Mouse (Mus musculus) layer of hippocampus, adult 11-12 months (tissue): Measurements from ENCODE around the gene Acss2.
A peak's percentile ranks its signal among the peaks of the same experiment; 100 is the strongest.

ENCODE experiments used
- DNase-seq: peaks from one replicate; pipeline ENCODE4 v3.0.0; 2022; ENCODE audit warnings: low spot score

Gene Acss2

GRCm38 (mm10) chr2:155517455-155518423 lies at the start of gene Acss2, which contains the start of gene Ggt7:
Gene Acss2 (plus strand): TSS chr2:155517948.
Gene Ggt7 (minus strand): TSS chr2:155518237.
- DNase-seq = peak; percentile 99

- peak; percentile 24 for DNase-seq
Measured at GRCm38 (mm10) chr2:155472671-155473569, 44.8 kb upstream of the Acss2 start.

GRCm38 (mm10) chr2:155473570-155474088 lies 44.1 kb upstream of the Acss2 start, which contains the start of gene Ncoa6:
Gene Ncoa6 (minus strand): TSS chr2:155473894.
- DNase-seq = peak; percentile 58

DNA sequence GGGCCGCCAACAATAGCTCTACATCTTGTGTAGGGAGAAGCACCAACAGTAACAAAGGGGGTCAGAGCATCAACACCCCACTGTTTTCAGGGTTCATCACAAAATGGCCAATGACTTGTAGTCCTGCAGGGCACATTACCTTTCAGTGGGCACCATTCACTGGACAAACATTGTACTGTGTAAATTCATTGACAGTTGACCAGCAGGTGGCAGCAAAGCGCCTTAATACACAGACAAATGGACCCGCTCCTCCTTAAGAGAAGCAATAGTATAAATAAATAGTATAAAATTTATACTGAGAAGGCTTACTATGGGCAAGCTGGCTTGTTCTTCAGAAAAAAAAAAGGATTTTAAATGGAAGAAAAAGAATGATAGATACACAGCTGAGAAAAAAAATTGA lies 35.7 kb upstream of the Acss2 start:
- peak; percentile 56 for DNase-seq

GRCm38 (mm10) chr2:155490998-155491397 lies 26.8 kb upstream of the Acss2 start:
- no peak for DNase-seq

GRCm38 (mm10) chr2:155502596-155502995 lies 15.2 kb upstream of the Acss2 start:
- DNase-seq = no peak

DNA sequence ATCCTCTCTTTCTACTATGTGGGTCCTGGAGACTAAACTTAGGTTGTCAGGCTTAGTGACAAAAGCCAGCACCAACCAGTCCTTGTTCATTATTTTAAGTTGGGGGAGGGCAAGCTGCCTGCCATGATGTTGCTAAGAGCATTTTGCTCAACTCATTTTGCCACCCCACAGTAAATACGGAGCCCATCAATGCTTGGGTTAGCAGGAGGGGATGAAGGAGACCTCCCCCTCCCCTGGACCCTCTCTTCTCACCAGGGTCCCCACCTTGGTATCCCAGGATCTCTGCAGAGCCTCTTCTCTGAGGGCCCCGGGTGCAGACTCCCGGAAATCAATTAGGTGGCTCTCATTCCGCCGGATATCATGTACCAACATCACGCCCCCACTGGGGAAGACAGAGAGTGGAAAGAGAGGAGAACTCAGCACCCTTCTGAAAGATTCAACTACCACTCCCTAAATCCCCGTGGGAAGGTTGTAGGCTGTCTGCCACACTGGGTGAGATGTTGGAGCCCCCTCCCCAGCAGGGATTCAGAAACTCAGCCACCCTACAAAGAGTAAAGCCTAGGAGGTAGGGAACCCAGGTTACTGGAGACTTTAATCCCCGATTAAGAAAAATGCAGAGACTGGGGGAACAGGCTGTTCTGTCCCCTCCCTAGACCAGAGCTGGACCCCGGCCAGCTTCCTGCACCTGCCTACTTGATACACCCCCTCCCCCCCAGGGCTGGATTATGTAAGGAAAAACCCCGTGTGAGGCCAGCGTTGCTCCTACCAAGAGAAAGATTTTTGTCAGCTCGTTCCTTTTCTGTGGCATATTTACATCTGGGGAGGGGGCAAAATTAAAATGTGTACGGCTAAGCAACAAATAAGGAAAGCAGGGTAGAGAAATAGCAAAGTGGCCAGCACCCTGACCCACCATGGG lies 13.1 kb upstream of the Acss2 start:
- no peak for DNase-seq

DNA sequence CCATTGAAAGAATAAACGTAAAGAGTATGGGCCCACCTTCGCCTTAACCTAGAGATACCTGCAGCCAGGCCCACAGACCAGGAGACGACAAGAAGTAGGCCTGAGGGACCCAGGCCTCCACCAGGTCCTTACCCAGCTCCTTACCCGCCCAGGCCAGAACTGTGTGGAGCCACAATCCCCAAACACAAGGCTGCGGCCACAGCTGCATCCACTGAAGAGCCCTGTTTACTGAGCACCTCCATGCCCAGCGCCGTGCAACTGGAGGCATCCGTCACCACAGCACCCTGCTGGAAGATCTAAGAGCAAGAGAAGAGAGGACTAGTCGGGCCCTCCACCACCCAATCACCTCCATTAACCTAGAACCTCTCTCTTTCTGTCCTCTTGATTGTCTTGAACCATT lies 11.9 kb upstream of the Acss2 start:
- no peak for DNase-seq

DNA sequence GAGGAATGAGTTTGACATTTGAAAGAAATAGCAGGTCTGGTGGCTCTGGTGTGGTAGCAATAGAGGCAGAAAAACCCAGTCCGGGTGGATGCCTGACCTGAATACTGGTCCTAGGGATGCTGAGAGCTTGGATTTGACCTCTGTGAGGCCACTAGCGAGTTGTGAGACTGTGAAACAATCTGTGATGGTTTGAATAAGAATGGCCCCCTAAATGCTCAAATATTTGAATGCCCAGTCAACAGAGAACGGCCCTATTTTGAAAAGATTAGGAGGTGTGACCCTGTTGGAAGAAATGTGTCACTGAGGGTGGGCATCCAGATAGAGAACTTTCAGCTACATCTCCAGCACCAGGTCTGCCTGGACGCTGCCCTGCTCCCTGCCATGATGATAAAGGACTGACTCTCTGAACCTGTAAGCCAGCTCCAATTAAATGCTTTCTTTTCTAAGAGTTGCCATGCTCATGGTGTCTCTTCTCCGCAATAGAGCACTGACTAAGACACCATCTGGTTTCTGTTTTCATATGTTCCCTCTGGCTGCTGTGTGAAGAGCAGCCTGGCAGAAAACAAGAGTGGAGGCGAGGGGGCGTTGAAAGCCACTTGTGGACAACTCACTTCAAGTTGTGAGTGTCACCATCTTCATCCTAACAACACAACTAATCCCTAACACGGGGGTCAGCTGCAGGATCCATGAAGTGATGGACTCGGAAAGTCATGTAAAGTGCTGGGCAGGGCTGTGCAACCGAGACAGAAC lies 9.9 kb upstream of the Acss2 start:
- peak; percentile 51 for DNase-seq

DNA sequence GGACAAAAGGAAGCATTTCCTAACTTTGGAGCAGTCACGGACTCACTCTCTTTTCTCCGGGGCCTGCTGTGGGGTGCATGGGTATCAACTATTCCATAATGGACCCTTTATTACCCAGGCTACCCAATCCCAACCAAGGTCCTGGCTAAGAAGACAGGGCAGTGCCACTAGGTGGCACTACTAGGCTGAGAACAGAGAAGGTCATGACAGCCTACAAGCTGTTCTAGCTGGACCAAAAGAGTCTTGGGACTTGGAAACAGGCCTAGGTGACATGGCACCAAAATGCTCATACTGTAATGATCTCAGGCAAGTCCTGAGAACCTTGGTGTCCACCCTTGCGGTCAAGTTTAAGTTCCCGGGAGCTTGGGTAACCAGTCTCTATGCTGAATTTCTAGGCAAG lies 5.3 kb upstream of the Acss2 start:
- DNase-seq = peak; percentile 67

- DNase-seq = no peak
Measured at GRCm38 (mm10) chr2:155513543-155513942, 4.2 kb upstream of the Acss2 start.

DNA sequence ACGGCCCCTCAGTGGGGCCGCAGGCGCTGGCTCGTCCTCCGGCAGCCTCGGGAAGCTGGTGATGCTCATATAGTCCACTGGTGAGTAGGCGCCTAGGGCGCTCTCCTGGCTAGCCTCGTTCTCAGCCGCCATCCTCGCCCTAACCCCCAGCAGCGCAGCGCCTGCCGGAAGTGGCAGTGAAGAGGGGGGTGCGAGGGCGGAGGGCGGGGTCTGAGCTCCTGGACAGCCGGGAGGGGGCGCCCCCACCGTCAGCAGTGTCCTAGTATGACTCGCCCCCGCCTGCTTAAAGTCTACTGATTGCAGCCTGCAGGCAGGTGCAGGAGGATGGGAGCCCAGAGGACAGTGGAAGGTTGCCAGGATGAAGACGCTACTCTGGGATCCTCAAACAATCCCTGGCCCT lies 3.1 kb upstream of the Acss2 start:
- peak; percentile 88 for DNase-seq

- DNase-seq = peak; percentile 78
Measured at GRCm38 (mm10) chr2:155515941-155516340, 1.8 kb upstream of the Acss2 start.

GRCm38 (mm10) chr2:155518531-155519270 lies 953 bp downstream of the Acss2 start:
- no peak for DNase-seq

- DNase-seq = no peak
Measured at GRCm38 (mm10) chr2:155523706-155524105, 6.0 kb downstream of the Acss2 start.

GRCm38 (mm10) chr2:155524378-155524777 lies 6.6 kb downstream of the Acss2 start:
- DNase-seq = no peak

DNA sequence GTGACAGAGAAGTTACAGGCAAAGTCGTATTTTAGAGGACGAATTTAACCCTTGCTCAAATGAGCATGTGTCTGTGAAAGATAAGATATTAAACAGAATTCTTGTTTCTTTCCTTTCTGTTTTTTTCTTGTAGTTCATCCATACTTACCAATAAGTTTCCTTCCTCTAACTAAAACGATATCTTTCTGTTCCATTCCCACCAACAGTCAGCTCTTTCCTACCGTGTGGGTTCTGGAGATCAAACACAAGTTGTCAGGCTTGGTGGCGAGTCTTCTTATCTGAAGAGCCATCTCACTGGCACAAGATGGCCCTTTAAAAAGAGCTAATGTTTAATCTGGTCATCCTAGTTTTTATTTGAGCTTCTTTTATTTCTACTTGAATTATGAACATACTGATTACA lies 9.6 kb downstream of the Acss2 start:
- DNase-seq = no peak

- DNase-seq = no peak
Measured at GRCm38 (mm10) chr2:155536292-155536691, 18.5 kb downstream of the Acss2 start.

DNA sequence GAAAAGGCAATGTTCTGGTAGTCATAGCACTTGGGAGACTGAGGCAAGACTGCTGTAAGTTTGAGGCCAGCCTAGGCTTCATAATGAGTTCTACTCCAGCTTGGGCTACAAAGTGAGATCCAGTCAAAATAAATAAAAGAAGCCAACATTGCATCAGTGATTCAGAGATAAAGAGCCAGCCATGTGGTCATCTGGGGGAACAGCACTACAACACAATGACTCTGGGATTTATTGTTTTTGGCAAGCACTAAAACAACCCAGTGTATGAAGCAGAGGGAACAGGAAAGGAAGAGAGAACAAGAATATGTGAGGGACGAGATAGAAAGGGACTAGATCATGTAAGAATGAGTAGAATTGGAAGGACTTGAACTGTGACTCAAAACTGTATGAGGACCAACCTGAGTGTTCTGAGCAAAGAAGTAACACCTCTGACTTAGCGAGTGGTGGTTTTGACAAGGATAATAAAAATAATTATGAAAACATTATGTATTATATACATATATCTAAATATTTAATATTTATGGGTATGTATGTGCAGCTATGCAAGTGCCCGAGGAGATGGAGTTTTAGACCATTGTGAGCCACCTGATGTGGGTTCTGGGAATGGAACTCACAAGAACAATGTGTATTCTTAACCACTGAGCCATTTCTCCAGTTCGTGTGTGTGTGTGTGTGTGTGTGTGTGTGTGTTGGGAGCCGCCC lies 20.2 kb downstream of the Acss2 start:
- DNase-seq = no peak
